Mouse (Mus musculus): ENCODE data around the gene Pla2g12a. TPM values are rescaled to one million over a fixed set of nuclear protein-coding genes. Genes with fewer than 3 reads are reported as not detected.

Gene Pla2g12a
- polyA plus RNA-seq, 1 experiment: 30.5 TPM

DNA sequence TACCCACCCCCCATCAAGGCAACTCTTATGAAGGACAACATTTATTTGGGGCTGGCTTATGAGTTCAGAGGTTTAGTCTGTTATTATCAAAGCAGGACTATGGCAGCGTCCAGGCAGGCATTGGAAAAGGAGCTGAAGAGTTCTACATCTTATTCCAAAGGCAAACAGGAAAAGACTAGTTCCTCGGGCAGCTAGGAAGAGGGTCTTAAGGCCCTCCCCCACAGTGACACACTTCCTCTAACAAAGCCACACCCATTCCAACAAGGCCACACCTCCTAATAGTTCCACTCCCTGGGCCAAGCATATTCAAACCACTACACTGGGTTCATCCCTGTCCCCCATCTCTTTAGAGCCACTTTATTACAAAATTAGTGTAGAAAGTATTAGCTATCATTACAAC, 15.8 kb upstream of the Pla2g12a start:
- TF ChIP-seq POLR2A (IDR thresholded peaks at IDR 0.05; ENCODE audit: low read depth, low read length) (no peak), CTCF (IDR thresholded peaks at IDR 0.05; ENCODE audit: borderline replicate concordance, insufficient read depth, low read length) (no peak)
- no peaks in the 10 kb centered on the region for H3K4me1 ChIP-seq (ENCODE audit: control insufficient read depth, insufficient read depth, low read length)
- no peak overlapping the region for H3K4me3 ChIP-seq (ENCODE audit: insufficient read depth, low read length)
- H3K27ac ChIP-seq (ENCODE audit: insufficient read depth, low read length): no peak overlapping the region

DNA sequence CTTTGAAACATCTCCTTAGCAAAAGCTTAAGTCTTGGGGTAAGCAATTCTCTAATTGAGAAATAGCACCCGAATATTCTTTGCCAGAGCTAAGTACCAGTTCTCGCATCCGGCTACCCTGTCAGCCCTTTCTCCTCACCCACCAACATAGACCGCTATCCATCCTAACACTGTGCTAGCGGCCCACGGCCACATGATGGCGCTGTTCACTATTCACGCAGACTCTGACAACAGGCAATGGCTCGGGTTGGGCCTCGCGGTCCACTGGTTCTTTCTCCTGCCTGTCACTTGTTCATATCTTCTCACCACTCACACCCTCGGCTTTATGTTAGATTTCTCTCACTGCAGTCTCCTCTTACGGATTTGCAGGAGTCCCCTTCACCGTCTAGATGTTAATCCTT, 14.7 kb upstream of the Pla2g12a start:
- TF ChIP-seq POLR2A (IDR thresholded peaks at IDR 0.05; ENCODE audit: low read depth, low read length) (no peak), CTCF (IDR thresholded peaks at IDR 0.05; ENCODE audit: borderline replicate concordance, insufficient read depth, low read length) (peak; percentile 69; the same call in 1 of the 2 replicates)
- Histone ChIP-seq H3K4me1 (ENCODE audit: control insufficient read depth, insufficient read depth, low read length) (no peaks in the 10 kb centered on the region), H3K27ac (ENCODE audit: insufficient read depth, low read length) (no peak overlapping the region), H3K4me3 (ENCODE audit: insufficient read depth, low read length) (no peak overlapping the region)

DNA sequence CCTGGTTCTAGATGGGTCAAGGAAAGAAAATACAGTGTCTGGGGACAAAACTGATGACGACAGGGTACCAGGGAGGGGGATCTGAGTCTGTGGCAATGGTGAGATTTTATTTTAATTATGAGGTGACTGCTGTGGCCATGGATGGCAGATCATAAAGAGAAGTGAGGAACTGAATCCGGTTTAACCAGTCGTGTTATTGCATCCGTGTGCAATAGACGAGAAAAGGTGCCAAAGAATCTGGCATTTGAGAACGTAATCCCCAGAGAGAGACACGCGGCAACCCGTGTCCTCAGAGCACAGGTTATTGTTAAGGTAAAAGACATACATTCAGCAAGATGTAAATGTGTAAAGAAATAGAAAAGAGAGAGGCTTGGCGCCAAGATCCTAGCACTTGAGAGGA, 1.1 kb upstream of the Pla2g12a start:
- TF ChIP-seq CTCF (IDR thresholded peaks at IDR 0.05; ENCODE audit: borderline replicate concordance, insufficient read depth, low read length) (no peak), POLR2A (IDR thresholded peaks at IDR 0.05; ENCODE audit: low read depth, low read length) (no peak)
- no peak overlapping the region for H3K27ac ChIP-seq (ENCODE audit: insufficient read depth, low read length)
- H3K4me1 ChIP-seq (ENCODE audit: control insufficient read depth, insufficient read depth, low read length): no peaks in the 10 kb centered on the region; the same call in 1 of the 2 replicates
- H3K4me3 ChIP-seq (ENCODE audit: insufficient read depth, low read length): no peak overlapping the region

DNA sequence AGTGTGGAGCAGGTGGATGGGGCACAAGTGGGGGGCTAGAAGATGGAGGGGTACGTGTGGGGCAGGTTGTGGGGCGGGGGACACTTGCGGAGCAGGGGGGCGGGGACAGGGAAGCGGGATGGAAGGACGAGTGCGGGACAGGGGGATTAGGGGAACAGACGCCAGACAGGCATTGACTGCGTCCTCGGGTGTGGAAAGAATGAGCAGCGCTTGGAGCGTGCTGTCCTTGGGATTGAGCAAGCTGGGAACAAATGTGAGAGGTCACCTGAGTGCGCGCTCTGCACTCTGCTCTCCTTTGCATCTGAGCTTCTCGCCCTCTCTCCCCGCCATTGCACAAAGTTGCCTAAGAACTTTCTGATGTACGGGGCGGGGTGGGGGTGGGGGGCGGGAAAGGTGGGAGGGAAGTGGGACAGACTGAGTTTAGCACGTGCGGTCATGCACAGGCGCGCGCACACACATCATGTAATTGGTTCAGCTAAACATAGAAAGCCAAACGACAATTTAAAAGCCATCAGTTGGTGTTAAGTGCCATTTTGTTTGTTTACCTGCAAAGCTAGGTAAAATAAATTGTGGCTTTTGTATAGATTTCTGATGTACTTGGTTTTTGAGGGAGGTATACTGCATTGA, 838 bp downstream of the Pla2g12a start:
- H3K4me1 ChIP-seq (ENCODE audit: control insufficient read depth, insufficient read depth, low read length): no peaks in the 10 kb centered on the region; the same call in 1 of the 2 replicates
- H3K4me3 ChIP-seq (ENCODE audit: insufficient read depth, low read length): peak overlapping the region; percentile 71
- H3K27ac ChIP-seq (ENCODE audit: insufficient read depth, low read length): no peak overlapping the region
- no peak for TF ChIP-seq CTCF (IDR thresholded peaks at IDR 0.05; ENCODE audit: borderline replicate concordance, insufficient read depth, low read length)

DNA sequence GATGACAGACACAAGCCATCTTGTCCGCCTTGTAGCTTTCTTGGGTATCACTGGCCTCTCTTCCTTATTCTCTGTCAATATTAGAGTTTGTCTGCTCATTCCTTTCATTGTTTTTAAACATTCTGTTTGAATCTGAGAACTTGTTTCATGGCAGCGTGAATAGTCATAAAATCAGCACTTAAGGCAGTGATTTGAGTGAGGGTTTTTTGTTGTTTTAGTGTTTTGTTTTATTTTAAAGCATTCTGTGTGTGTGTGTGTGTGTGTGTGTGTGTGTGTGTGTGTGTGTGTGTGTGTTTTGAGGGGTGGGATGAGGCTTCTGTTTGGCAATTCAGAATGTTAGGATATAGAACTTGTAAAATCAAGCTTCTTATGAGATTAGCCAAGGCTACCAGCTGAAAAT, 1.5 kb downstream of the Pla2g12a start:
- no peak overlapping the region for H3K4me3 ChIP-seq (ENCODE audit: insufficient read depth, low read length)
- H3K27ac ChIP-seq (ENCODE audit: insufficient read depth, low read length): no peak overlapping the region
- TF ChIP-seq POLR2A (IDR thresholded peaks at IDR 0.05; ENCODE audit: low read depth, low read length) (no peak), CTCF (IDR thresholded peaks at IDR 0.05; ENCODE audit: borderline replicate concordance, insufficient read depth, low read length) (no peak)
- H3K4me1 ChIP-seq (ENCODE audit: control insufficient read depth, insufficient read depth, low read length): no peaks in the 10 kb centered on the region; the same call in 1 of the 2 replicates

DNA sequence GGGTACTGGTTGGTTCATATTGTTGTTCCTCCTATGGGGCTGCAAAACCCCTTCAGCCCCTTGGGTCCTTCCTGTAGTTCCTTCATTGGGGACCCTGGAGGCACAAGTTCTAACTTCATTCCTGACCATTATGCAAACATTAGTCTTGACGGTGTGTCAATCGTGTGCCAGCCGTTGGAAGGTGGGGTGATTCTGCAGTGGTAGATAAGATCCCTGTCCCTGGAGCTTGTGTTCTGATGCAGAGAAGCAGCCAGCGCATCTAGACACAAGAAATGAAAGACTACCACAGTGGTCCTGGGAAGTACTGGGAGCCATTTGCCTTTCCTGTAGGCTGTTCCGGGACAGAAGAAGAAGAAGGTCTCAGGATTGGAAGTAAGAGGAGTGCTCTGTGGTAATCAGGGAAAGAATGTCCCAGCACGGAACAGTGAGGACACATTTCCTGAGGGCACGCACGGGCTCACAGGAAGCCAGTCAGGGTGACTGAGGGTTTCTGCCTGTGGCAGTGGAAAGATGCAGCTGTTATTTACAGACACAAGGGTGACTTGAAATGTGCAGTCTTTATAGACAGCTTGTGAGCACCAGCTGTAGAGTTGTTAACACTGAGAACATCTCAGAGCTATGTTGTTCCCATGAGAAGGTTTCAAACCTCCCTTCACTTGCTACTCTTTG, 2.7 kb downstream of the Pla2g12a start:
- H3K4me3 ChIP-seq (ENCODE audit: insufficient read depth, low read length): no peak overlapping the region
- H3K27ac ChIP-seq (ENCODE audit: insufficient read depth, low read length): no peak overlapping the region
- no peaks in the 10 kb centered on the region; the same call in 1 of the 2 replicates for H3K4me1 ChIP-seq (ENCODE audit: control insufficient read depth, insufficient read depth, low read length)
- TF ChIP-seq POLR2A (IDR thresholded peaks at IDR 0.05; ENCODE audit: low read depth, low read length): no peak
- TF ChIP-seq CTCF (IDR thresholded peaks at IDR 0.05; ENCODE audit: borderline replicate concordance, insufficient read depth, low read length): no peak

DNA sequence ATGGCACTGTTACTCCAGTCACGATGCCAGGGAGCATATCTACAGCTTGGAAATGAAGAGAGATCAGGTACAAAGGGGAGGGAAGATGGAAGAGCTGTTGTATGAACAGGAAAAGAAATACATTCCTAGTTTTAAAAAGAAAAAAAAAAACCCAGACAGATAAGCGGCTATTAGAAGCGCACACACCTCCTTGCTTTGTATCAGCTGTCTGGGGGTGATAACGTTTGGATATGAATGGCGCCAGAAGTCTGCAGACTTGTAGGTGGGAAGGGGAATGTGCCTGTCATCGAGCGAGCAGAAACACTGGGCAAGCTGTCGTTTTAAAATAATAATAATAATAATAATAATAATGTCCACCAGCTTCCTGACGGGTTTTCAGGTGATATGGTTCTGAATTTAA, 7.2 kb downstream of the Pla2g12a start:
- no peaks in the 10 kb centered on the region for H3K4me1 ChIP-seq (ENCODE audit: control insufficient read depth, insufficient read depth, low read length)
- no peak overlapping the region for H3K27ac ChIP-seq (ENCODE audit: insufficient read depth, low read length)
- no peak overlapping the region for H3K4me3 ChIP-seq (ENCODE audit: insufficient read depth, low read length)
- no peak for TF ChIP-seq POLR2A (IDR thresholded peaks at IDR 0.05; ENCODE audit: low read depth, low read length)
- TF ChIP-seq CTCF (IDR thresholded peaks at IDR 0.05; ENCODE audit: borderline replicate concordance, insufficient read depth, low read length): no peak

DNA sequence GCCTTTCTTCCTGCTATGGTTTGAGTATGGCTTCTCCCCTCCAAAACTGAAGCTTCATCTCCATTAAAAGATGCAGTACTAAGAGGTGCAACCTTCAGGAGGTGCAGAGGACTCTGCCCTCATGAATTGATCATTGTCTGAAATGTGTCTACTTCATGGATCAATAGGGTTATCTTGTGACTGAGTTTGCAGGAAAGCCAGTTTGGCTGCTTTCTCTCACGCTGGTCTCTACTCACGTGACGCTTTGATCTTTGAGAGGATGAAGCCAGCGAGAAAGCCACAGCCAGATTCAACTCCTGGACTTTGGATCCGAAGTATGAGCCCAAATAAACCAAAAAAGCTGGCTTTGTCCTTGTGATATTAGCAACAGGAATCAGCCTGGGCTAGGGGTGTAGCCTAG, 8.0 kb downstream of the Pla2g12a start:
- no peak for TF ChIP-seq POLR2A (IDR thresholded peaks at IDR 0.05; ENCODE audit: low read depth, low read length)
- no peak for TF ChIP-seq CTCF (IDR thresholded peaks at IDR 0.05; ENCODE audit: borderline replicate concordance, insufficient read depth, low read length)
- Histone ChIP-seq H3K27ac (ENCODE audit: insufficient read depth, low read length) (no peak overlapping the region), H3K4me3 (ENCODE audit: insufficient read depth, low read length) (no peak overlapping the region), H3K4me1 (ENCODE audit: control insufficient read depth, insufficient read depth, low read length) (no peaks in the 10 kb centered on the region)

DNA sequence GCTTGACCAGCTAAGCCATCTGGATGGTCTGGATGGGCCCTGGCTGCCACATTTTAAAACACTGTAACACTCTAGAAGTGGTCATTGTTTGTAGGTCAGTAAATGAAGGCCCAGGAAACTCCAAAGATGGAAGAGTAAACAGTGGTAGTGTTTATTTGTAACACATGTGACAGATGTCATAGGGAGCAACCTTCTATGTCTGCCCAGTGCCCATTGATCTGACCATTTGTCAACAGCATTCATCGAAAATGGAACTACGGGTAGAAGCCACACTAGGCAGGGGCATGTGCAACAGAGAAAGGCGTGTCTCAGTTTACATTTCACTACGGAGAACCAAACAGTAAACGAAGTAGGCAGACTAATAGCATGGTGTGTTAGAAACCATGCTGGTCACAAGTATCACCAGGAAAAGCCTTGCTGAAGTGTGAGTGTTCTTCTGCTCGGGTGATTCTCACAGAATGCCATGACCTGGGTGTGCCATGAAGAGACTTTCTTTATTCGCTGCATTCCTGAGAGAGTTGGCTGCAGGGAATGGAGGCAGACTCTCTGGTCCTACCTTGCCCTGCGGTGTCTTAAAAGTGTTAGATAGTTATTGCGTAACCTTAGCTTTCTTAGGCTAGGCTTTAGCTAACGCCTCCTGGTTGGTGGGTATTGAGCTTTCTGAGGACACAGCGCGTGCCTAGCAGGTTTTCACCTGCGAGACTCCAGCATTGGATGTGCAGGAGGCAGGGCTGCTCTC, 9.5 kb downstream of the Pla2g12a start:
- TF ChIP-seq CTCF (IDR thresholded peaks at IDR 0.05; ENCODE audit: borderline replicate concordance, insufficient read depth, low read length): no peak
- TF ChIP-seq POLR2A (IDR thresholded peaks at IDR 0.05; ENCODE audit: low read depth, low read length): no peak
- Histone ChIP-seq H3K4me3 (ENCODE audit: insufficient read depth, low read length) (no peak overlapping the region), H3K4me1 (ENCODE audit: control insufficient read depth, insufficient read depth, low read length) (no peaks in the 10 kb centered on the region), H3K27ac (ENCODE audit: insufficient read depth, low read length) (no peak overlapping the region)

DNA sequence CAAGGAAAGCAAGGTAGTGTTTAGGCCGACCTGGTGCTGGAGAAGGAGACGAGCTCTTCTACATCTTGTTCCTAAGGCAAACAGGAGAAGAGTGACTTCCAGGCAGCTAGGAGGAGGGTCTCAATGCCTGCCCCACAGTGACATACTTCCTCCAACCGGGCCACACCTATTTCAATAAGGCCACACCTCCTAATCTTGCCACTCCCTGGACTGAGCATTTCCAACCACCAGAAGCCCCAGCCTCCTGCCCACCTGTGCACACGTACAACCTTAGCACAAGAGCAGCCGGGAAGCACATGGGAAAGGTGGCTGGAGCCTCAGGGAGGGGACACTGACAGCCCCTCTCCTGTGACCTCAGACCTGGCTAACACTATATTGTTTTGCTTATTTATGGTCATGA, 13.6 kb downstream of the Pla2g12a start:
- TF ChIP-seq POLR2A (IDR thresholded peaks at IDR 0.05; ENCODE audit: low read depth, low read length) (no peak), CTCF (IDR thresholded peaks at IDR 0.05; ENCODE audit: borderline replicate concordance, insufficient read depth, low read length) (no peak)
- H3K27ac ChIP-seq (ENCODE audit: insufficient read depth, low read length): no peak overlapping the region
- no peak overlapping the region for H3K4me3 ChIP-seq (ENCODE audit: insufficient read depth, low read length)
- H3K4me1 ChIP-seq (ENCODE audit: control insufficient read depth, insufficient read depth, low read length): no peaks in the 10 kb centered on the region
